Mouse (Mus musculus) megakaryocyte, embryonic 14.5 days (primary cell): ENCODE data around the gene Cnot1.

Experiments used
- FLI1 ChIP-seq: IDR thresholded peaks from 2 replicates; pipeline ENCODE4 v1.6.1; 2012; ENCODE audit warnings: low read length, inconsistent platforms, mixed read lengths
- GATA1 ChIP-seq: IDR thresholded peaks from 3 replicates; pipeline ENCODE4 v1.6.1; 2012; ENCODE audit warnings: mixed read lengths, low read length, inconsistent platforms, borderline replicate concordance

- no peak for TF ChIP-seq GATA1
- TF ChIP-seq FLI1: no peak
These were observed 25.6 kb upstream of the Cnot1 start for GRCm38 (mm10) chr8:95832603-95833434.
